Mouse (Mus musculus) kidney, adult 2 months (tissue): ENCODE measurements at regions not wholly inside any gene's neighbourhood (a gene's known extent, or its start where the extent isn't known, plus 50 kb on each side); places are given as distances from the start of the nearest gene placed in this dataset.

Experiments
- CTCF ChIP-seq: fragments of 200-500 bp; conservative IDR thresholded peaks from 2 replicates; pipeline ENCODE4 v1.5.1; 2011; ENCODE audit warnings: low read depth, mild to moderate bottlenecking, control low read depth, low read length, moderate library complexity, mixed read lengths; ENCODE audit not compliant: insufficient read depth, insufficient read length
- POLR2A ChIP-seq: fragments of 200-500 bp; IDR thresholded peaks from one replicate; pipeline ENCODE4 v1.6.1; 2011; ENCODE audit warnings: low read depth, low read length, control low read depth

GRCm38 (mm10) chr3:42233756-42234155 lies 491.3 kb downstream of the D3Ertd751e start:
- TF ChIP-seq CTCF (no peak), POLR2A (no peak)
